Mouse (Mus musculus) ES-Bruce4 (cell line): ENCODE measurements around the gene Celf2. TPM values are rescaled to one million over a fixed set of nuclear protein-coding genes. Genes with fewer than 3 reads are reported as not detected.
"Not testable (repeated sequence)": the region's sequence is repeated elsewhere in the genome, so short reads cannot be mapped to it uniquely, and the experiment has no call there.

ENCODE experiments used
- H3K27ac ChIP-seq: 2 replicates; pipeline ENCODE4 v1.5.1; 2012; ENCODE audit warnings: low read length, inconsistent platforms; ENCODE audit not compliant: insufficient read depth
- H3K27me3 ChIP-seq: 2 replicates; pipeline ENCODE4 v1.6.1; 2012; ENCODE audit warnings: mild to moderate bottlenecking, low read length, inconsistent platforms; ENCODE audit not compliant: control insufficient read depth, poor library complexity, insufficient read depth, severe bottlenecking
- H3K36me3 ChIP-seq: 2 replicates; pipeline ENCODE4 v1.6.1; 2012; ENCODE audit warnings: inconsistent platforms, mild to moderate bottlenecking, low read length, moderate library complexity; ENCODE audit not compliant: control insufficient read depth, poor library complexity, insufficient read depth, severe bottlenecking
- H3K4me1 ChIP-seq: one replicate; pipeline ENCODE4 v1.8.1; 2011; ENCODE audit warnings: low read length; ENCODE audit not compliant: control insufficient read depth, insufficient read depth
- H3K4me3 ChIP-seq: 2 replicates; pipeline ENCODE4 v1.5.1; 2011; ENCODE audit warnings: low read depth, mild to moderate bottlenecking, low read length
- H3K9ac ChIP-seq: 2 replicates; pipeline ENCODE4 v1.6.1; 2012; ENCODE audit warnings: low read depth, mild to moderate bottlenecking, inconsistent platforms; ENCODE audit not compliant: poor library complexity, severe bottlenecking
- H3K9me3 ChIP-seq: replicated peaks from 2 replicates; pipeline ENCODE4 v1.6.1; 2012; ENCODE audit warnings: mild to moderate bottlenecking, low read length, inconsistent platforms; ENCODE audit not compliant: control insufficient read depth, poor library complexity, insufficient read depth, severe bottlenecking
- CTCF ChIP-seq: IDR thresholded peaks from one replicate; pipeline ENCODE4 v1.8.1; 2011; ENCODE audit warnings: low read depth, low read length
- EP300 ChIP-seq: IDR thresholded peaks from 2 replicates; pipeline ENCODE4 v1.6.1; 2011; ENCODE audit warnings: low read depth, low read length; ENCODE audit not compliant: insufficient read depth
- POLR2A ChIP-seq: IDR thresholded peaks from one replicate; pipeline ENCODE4 v1.8.1; 2011; ENCODE audit warnings: low read length; ENCODE audit not compliant: insufficient read depth
- polyA plus RNA-seq: library from polyadenylated mRNA; stranded (reverse); fragments of >200 nt; gene quantifications from 2 replicates; pipeline ENCODE4 v1.2.4, GENCODE M21; 2011; ENCODE audit warnings: low read depth; ENCODE audit not compliant: missing spikeins, insufficient read depth, insufficient read length

Celf2 gene
- polyA plus RNA-seq, 1 experiment: 10.6 TPM

GRCm38 (mm10) chr2:7270051-7270450, 239.3 kb downstream of the Celf2 start:
- TF ChIP-seq EP300: no peak
- no peak for TF ChIP-seq CTCF
- TF ChIP-seq POLR2A: no peak
- Histone ChIP-seq H3K36me3 (no peaks in the 10 kb centered on the region), H3K4me3 (no peak overlapping the region), H3K27me3 (no peaks in the 10 kb centered on the region), H3K9me3 (no peaks in the 10 kb centered on the region), H3K27ac (no peak overlapping the region), H3K9ac (no peak overlapping the region), H3K4me1 (no peaks in the 10 kb centered on the region)

GRCm38 (mm10) chr2:7267166-7267565, 242.2 kb downstream of the Celf2 start:
- Histone ChIP-seq H3K4me1 (no peaks in the 10 kb centered on the region), H3K9me3 (no peaks in the 10 kb centered on the region), H3K27ac (no peak overlapping the region), H3K27me3 (no peaks in the 10 kb centered on the region), H3K9ac (no peak overlapping the region), H3K4me3 (no peak overlapping the region), H3K36me3 (no peaks in the 10 kb centered on the region)
- no peak for TF ChIP-seq CTCF
- TF ChIP-seq EP300: no peak
- TF ChIP-seq POLR2A: no peak

GRCm38 (mm10) chr2:7262668-7263067, 246.7 kb downstream of the Celf2 start:
- not testable (repeated sequence) for H3K27me3 ChIP-seq, H3K4me3 ChIP-seq, H3K27ac ChIP-seq, H3K9me3 ChIP-seq, H3K36me3 ChIP-seq, H3K4me1 ChIP-seq, H3K9ac ChIP-seq

- Histone ChIP-seq H3K4me3 (no peak overlapping the region), H3K36me3 (no peaks in the 10 kb centered on the region), H3K4me1 (no peaks in the 10 kb centered on the region), H3K27me3 (no peaks in the 10 kb centered on the region), H3K27ac (no peak overlapping the region), H3K9me3 (no peaks in the 10 kb centered on the region), H3K9ac (no peak overlapping the region)
- TF ChIP-seq CTCF (no peak), POLR2A (no peak), EP300 (no peak)
Measured at GRCm38 (mm10) chr2:7260186-7260585, 249.2 kb downstream of the Celf2 start.

- Histone ChIP-seq H3K27ac (no peak overlapping the region), H3K27me3 (no peaks in the 10 kb centered on the region), H3K9ac (no peak overlapping the region), H3K9me3 (no peaks in the 10 kb centered on the region), H3K4me1 (no peaks in the 10 kb centered on the region), H3K36me3 (no peaks in the 10 kb centered on the region), H3K4me3 (no peak overlapping the region)
- TF ChIP-seq EP300 (no peak), CTCF (no peak), POLR2A (no peak)
Measured at GRCm38 (mm10) chr2:7259616-7260015, 249.7 kb downstream of the Celf2 start.

- Histone ChIP-seq H3K9me3 (no peaks in the 10 kb centered on the region), H3K4me1 (no peaks in the 10 kb centered on the region), H3K9ac (no peak overlapping the region), H3K27ac (no peak overlapping the region), H3K4me3 (no peak overlapping the region), H3K27me3 (no peaks in the 10 kb centered on the region), H3K36me3 (no peaks in the 10 kb centered on the region)
- TF ChIP-seq POLR2A: no peak
- TF ChIP-seq CTCF: no peak
- no peak for TF ChIP-seq EP300
Measured at GRCm38 (mm10) chr2:7256023-7256422, 253.3 kb downstream of the Celf2 start.
